Mouse (Mus musculus) erythroblast, embryonic 14.5 days (primary cell): ENCODE data around the gene Atn1.

Source experiments
- GATA1 ChIP-seq: IDR thresholded peaks from 2 replicates; pipeline ENCODE4 v1.6.1; 2012; ENCODE audit warnings: low read length, inconsistent platforms, mixed read lengths
- TAL1 ChIP-seq: IDR thresholded peaks from 3 replicates; pipeline ENCODE4 v1.6.1; 2012; ENCODE audit warnings: low read length, inconsistent platforms, mixed read lengths

GRCm38 (mm10) chr6:124779222-124779983 is 23.1 kb upstream of the Atn1 start, which contains the start of gene Lrrc23:
- TF ChIP-seq GATA1 = no peak
- TF ChIP-seq TAL1 = no peak
